Mouse (Mus musculus) effector memory CD4-positive, alpha-beta T cell, adult 5 months (primary cell): ENCODE data around the gene Vmn2r92. TPM values are rescaled to one million over a fixed set of nuclear protein-coding genes. Genes with fewer than 3 reads are reported as not detected.

ENCODE experiments used
- polyA plus RNA-seq: library from polyadenylated mRNA; unstranded; fragments of 100-300 nt; shearing (Covaris generic); gene quantifications from one replicate; pipeline ENCODE4 v1.2.1, GENCODE M21; 2017

Gene Vmn2r92
- not detected for polyA plus RNA-seq

DNA sequence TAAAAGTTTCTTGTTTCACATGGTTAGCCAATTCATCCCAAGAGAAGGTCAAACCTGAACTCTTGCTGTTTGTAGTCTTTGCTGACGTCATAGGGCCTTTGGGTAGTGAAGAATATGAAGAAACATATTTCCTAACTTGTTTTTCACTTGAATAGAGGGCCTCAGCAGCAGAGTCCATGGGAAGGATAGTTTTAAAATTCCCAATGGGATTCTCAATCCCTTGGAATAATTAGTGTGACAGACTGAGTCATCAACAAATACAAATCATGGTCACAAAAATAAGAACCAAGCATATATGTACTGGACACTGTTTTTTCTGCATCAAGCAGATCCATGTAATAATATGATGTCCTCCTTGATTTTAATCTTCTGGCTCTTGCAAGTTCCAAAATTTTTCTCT is at the start of gene Vmn2r92:
Gene Vmn2r92, plus strand, starts transcription at position 301 of the 400 bp plus-strand sequence.

Other genes starting within 250 kb of the Vmn2r92 start
- not detected for gene Fpr-rs4, start 130.2 kb upstream of the Vmn2r92 start, polyA plus RNA-seq
- 0.14 TPM for gene Vmn2r124, start 102.5 kb upstream of the Vmn2r92 start, polyA plus RNA-seq
- not detected for gene Vmn2r91, start 66.9 kb upstream of the Vmn2r92 start, polyA plus RNA-seq
- gene Vmn2r94, start 125.9 kb downstream of the Vmn2r92 start, polyA plus RNA-seq: not detected
- gene Vmn2r93, start 146.2 kb downstream of the Vmn2r92 start, polyA plus RNA-seq: 0.17 TPM